Mouse (Mus musculus) embryonic facial prominence, embryonic 13.5 days (tissue): Measurements from ENCODE around the gene Zzz3. TPM values are rescaled to one million over a fixed set of nuclear protein-coding genes. Genes with fewer than 3 reads are reported as not detected.

Experiments used
- ATAC-seq: fragments of 200-750 bp; cut with Nextera tagmentation; 2 replicates; pipeline ENCODE4 v1.8.0; 2017; ENCODE audit warnings: low read depth; ENCODE audit not compliant: insufficient number of reproducible peaks, insufficient read depth, low FRiP score, low TSS enrichment
- H3K27ac ChIP-seq: fragments of 300-500 bp; sonication (generic); 2 replicates; pipeline ENCODE4 v1.5.1; 2015; ENCODE audit warnings: moderate library complexity, mild to moderate bottlenecking, inconsistent platforms
- H3K27me3 ChIP-seq: fragments of 300-500 bp; sonication (generic); 2 replicates; pipeline ENCODE4 v1.6.1; 2015; ENCODE audit warnings: mild to moderate bottlenecking, inconsistent platforms
- H3K36me3 ChIP-seq: fragments of 300-500 bp; sonication (generic); 2 replicates; pipeline ENCODE4 v1.6.1; 2015; ENCODE audit warnings: mild to moderate bottlenecking, inconsistent platforms
- H3K4me1 ChIP-seq: fragments of 300-500 bp; sonication (generic); 2 replicates; pipeline ENCODE4 v1.6.1; 2015; ENCODE audit warnings: inconsistent platforms
- H3K4me2 ChIP-seq: fragments of 300-500 bp; sonication (generic); 2 replicates; pipeline ENCODE4 v1.6.1; 2015; ENCODE audit warnings: moderate library complexity, mild to moderate bottlenecking, inconsistent platforms
- H3K4me3 ChIP-seq: fragments of 300-500 bp; sonication (generic); 2 replicates; pipeline ENCODE4 v1.5.1; 2015; ENCODE audit warnings: mild to moderate bottlenecking, inconsistent platforms
- H3K9ac ChIP-seq: fragments of 300-500 bp; sonication (generic); 2 replicates; pipeline ENCODE4 v1.6.1; 2015; ENCODE audit warnings: mild to moderate bottlenecking, inconsistent platforms
- H3K9me3 ChIP-seq: fragments of 300-500 bp; sonication (generic); 2 replicates; pipeline ENCODE4 v1.6.1; 2016; ENCODE audit warnings: inconsistent platforms
- WGBS: fragments of 180-500 bp; shearing (Covaris S2); methylation state at CpG from one replicate; pipeline ENCODE4 v1.1.7; 2015; ENCODE audit warnings: mixed read lengths; 5-methylcytosine and 5-hydroxymethylcytosine counted together
- polyA plus RNA-seq: library from polyadenylated mRNA; unstranded; fragments of >200 nt; fragmentation: Nextera tagmentation; extraction: Ambion mirVana; gene quantifications from 2 replicates; pipeline ENCODE4 v1.2.1, GENCODE M21; 2015

Zzz3 gene
- polyA plus RNA-seq, 1 experiment from 2014 or later, result 57.8 TPM

DNA sequence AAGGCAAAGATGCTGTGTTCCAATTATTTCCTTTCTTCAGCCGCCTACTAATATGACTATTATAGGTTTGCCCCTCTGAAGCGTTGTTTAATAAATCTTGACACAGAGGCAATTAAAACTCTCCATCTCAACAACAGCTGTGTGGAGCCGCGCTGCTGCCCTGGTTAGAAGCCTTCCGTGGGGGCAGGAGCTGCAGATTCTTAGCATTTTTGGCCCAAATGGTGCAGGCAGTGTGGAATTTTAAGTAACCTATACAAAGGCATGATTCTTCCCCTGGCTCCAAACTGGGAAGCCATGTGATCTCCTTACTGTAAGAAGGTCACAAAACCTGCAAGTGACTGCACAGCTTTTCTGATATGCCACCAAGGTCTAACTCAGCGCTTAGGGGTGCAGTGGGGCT is 88.9 kb downstream of the Zzz3 start:
- H3K4me3 ChIP-seq, result no peak overlapping the region
- no peak overlapping the region for H3K9ac ChIP-seq
- H3K9me3 ChIP-seq, result no peaks in the 10 kb centered on the region
- WGBS, result 39% methylated on average over 6 of the region's 6 CpGs
- H3K4me1 ChIP-seq, result peaks cover 23% of the 10 kb centered on the region
- ATAC-seq, result no peak
- peak overlapping the region; percentile 58 for H3K27ac ChIP-seq
- no peak overlapping the region for H3K4me2 ChIP-seq
- no peaks in the 10 kb centered on the region for H3K27me3 ChIP-seq
- H3K36me3 ChIP-seq, result no peaks in the 10 kb centered on the region

DNA sequence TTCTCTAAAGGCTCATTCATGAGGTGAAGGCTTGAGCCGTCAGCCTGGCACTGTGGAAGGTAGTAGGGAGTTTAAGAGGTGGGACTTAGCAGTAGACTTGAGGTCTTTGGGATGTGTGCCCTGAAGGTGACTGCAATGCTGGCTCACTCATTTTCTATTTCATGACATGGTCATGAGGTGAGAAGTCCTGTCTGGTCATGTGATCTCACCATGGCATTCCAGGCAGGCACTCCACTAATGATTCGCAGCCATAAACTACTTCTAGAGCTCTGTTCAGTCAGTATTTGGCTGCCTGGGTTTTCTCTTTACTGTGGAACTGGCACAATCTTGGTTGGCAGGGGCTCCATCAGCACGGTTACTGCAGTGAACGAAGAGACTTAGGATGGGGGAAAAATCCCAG is 93.7 kb downstream of the Zzz3 start:
- 86% methylated on average over 4 of the region's 4 CpGs for WGBS
- Histone ChIP-seq H3K9ac (no peak overlapping the region), H3K4me3 (no peak overlapping the region), H3K27ac (no peak overlapping the region), H3K4me2 (no peak overlapping the region), H3K9me3 (no peaks in the 10 kb centered on the region), H3K27me3 (no peaks in the 10 kb centered on the region), H3K4me1 (peaks cover 10% of the 10 kb centered on the region), H3K36me3 (no peaks in the 10 kb centered on the region)
- no peak for ATAC-seq

DNA sequence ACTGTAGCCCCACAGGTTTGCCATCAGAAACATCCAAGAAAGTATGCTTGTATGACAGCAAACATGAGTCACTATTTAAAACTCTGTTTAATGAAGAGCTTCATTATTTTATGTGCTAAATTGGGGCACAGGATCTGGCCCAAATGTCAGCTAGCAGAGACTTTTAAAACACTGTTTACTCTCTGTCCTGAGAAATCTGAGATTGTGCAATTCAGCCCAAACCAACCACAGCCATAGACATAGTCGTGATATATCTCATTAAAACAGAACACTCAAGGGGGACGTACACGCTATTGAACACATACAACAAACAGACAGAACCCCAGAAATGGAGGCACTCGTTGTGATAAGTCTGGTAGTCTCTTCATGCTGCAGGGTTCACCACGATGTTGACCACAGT is 95.2 kb downstream of the Zzz3 start:
- no peak for ATAC-seq
- 86% methylated on average over 5 of the region's 5 CpGs for WGBS
- Histone ChIP-seq H3K36me3 (no peaks in the 10 kb centered on the region), H3K4me3 (no peak overlapping the region), H3K27me3 (no peaks in the 10 kb centered on the region), H3K27ac (no peak overlapping the region), H3K9me3 (no peaks in the 10 kb centered on the region), H3K4me1 (no peaks in the 10 kb centered on the region; the same call in 1 of the 2 replicates), H3K9ac (no peak overlapping the region), H3K4me2 (no peak overlapping the region)

DNA sequence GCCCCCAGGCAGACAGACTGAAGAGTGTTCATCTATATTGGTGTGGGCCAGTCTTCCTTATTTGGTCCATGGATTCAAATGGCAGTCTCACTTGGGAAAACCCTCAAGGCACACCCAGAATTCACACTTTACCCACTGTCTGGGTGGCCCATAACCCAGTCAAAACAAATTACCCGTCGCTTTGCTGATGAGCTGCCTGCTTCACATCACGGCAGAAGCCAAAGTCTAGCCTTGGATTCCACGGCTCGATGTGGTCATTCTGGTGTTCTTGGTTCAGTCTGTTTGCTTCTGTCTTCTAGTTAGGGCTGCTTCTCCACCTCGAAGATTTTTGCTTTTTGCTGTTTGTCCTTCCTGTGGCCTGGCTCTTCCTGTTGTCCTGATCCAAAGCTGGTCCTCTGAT is 97.0 kb downstream of the Zzz3 start:
- no peak overlapping the region for H3K9ac ChIP-seq
- no peaks in the 10 kb centered on the region for H3K36me3 ChIP-seq
- no peak overlapping the region for H3K4me2 ChIP-seq
- H3K9me3 ChIP-seq, result no peaks in the 10 kb centered on the region
- no peak overlapping the region for H3K4me3 ChIP-seq
- H3K27ac ChIP-seq, result no peak overlapping the region
- WGBS, result 85% methylated on average over 6 of the region's 6 CpGs
- no peaks in the 10 kb centered on the region for H3K27me3 ChIP-seq
- no peaks in the 10 kb centered on the region; the same call in 1 of the 2 replicates for H3K4me1 ChIP-seq
- ATAC-seq, result no peak

GRCm38 (mm10) chr3:152493813-152494212 is 98.5 kb downstream of the Zzz3 start:
- ATAC-seq, result no peak
- no peak overlapping the region for H3K4me2 ChIP-seq
- 67% methylated on average over 2 of the region's 2 CpGs for WGBS
- no peaks in the 10 kb centered on the region for H3K36me3 ChIP-seq
- no peak overlapping the region for H3K4me3 ChIP-seq
- no peaks in the 10 kb centered on the region for H3K9me3 ChIP-seq
- H3K4me1 ChIP-seq, result no peaks in the 10 kb centered on the region; the same call in 1 of the 2 replicates
- H3K27ac ChIP-seq, result no peak overlapping the region
- no peak overlapping the region for H3K9ac ChIP-seq
- H3K27me3 ChIP-seq, result no peaks in the 10 kb centered on the region

DNA sequence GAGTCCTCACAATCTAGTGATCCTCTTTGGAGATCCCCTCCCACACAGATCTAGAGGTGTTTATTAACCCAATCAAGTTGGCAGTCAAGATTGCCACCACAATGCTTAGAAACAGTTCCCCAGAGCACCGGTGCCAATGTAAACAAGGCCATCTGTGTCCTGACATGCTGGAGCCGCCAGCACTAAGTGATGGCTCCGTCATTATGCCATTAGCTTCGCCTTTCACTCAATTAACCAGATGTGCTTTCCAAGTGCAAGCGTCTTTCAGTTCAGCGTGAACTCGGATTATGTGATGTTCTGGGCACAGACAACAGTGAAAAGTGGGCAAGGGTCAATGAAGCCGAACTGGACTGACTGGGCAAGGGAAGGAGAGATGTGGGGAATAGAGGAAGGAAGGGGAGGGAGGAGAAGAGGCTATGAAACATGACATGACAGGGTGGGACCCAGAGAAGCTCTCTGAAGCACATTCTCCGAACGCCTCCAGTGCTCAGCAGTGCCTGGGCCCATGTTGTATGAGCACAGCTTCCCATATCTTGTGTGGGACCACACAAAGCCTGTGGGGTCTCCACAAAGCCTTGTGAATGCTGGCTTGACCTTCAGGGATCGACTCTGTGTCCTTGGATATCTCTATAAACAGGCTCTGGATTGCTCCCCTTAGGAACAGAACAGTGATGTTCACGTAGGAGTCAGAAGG is 99.5 kb downstream of the Zzz3 start:
- no peaks in the 10 kb centered on the region; the same call in 1 of the 2 replicates for H3K4me1 ChIP-seq
- no peak overlapping the region for H3K4me3 ChIP-seq
- no peak overlapping the region for H3K27ac ChIP-seq
- H3K4me2 ChIP-seq, result no peak overlapping the region
- no peaks in the 10 kb centered on the region for H3K36me3 ChIP-seq
- no peak overlapping the region for H3K9ac ChIP-seq
- no peaks in the 10 kb centered on the region for H3K27me3 ChIP-seq
- H3K9me3 ChIP-seq, result no peaks in the 10 kb centered on the region
- no peak for ATAC-seq
- 58% methylated on average over 12 of the region's 12 CpGs for WGBS

DNA sequence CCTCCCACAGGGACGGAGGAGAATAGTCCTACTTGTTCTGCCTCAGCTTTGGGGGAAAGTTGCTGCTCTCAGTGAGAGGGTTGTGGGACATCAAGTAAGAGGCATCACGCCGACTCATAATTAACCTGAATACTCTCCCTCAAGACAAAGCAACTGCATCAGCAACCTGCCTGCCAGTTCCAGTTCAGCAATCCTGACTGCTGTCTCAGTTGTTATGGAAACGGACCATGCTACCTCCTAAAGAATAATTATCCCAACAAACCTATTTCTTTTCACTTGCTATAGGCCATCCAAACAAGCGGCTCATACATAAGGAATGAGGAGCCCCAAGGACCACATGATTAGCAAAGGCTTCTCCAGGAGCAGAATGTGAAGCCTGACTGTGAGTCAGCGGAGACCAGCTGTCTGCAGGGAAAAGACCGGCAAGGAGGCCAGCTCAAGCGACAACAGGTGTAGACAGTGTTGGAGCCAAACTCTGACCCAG is 100.2 kb downstream of the Zzz3 start:
- Histone ChIP-seq H3K27ac (no peak overlapping the region), H3K9ac (no peak overlapping the region), H3K9me3 (no peaks in the 10 kb centered on the region), H3K27me3 (no peaks in the 10 kb centered on the region), H3K4me2 (no peak overlapping the region), H3K4me1 (no peaks in the 10 kb centered on the region; the same call in 1 of the 2 replicates), H3K36me3 (no peaks in the 10 kb centered on the region), H3K4me3 (no peak overlapping the region)
- 72% methylated on average over 8 of the region's 8 CpGs for WGBS
- ATAC-seq, result no peak

DNA sequence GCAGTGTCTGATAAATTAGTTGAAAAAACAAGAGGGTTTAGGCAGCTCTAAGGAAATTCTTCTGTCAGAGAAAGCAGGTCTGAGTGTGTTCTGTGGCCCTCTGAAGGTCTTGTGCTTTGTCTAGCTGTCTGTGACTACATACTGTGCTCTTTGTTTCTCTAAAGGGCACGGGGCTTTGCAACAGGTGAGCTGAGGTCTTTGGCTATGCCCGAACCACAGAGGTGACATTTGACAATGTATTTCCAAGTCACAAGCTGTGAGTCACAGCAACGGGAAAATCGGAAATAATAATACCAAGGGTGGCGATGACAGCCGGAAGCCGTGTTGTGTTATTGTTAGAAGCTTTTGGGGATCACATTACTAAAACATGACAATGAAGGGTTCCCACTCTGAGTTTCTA is 101.8 kb downstream of the Zzz3 start:
- WGBS, result 68% methylated on average over 7 of the region's 7 CpGs
- H3K27me3 ChIP-seq, result no peaks in the 10 kb centered on the region
- H3K27ac ChIP-seq, result no peak overlapping the region
- H3K4me2 ChIP-seq, result no peak overlapping the region
- no peaks in the 10 kb centered on the region for H3K9me3 ChIP-seq
- no peak overlapping the region for H3K4me3 ChIP-seq
- no peaks in the 10 kb centered on the region for H3K36me3 ChIP-seq
- no peak for ATAC-seq
- H3K9ac ChIP-seq, result no peak overlapping the region
- H3K4me1 ChIP-seq, result no peaks in the 10 kb centered on the region; the same call in 1 of the 2 replicates

- Histone ChIP-seq H3K27ac (no peak overlapping the region), H3K9ac (no peak overlapping the region), H3K36me3 (no peaks in the 10 kb centered on the region), H3K27me3 (no peaks in the 10 kb centered on the region), H3K4me2 (no peak overlapping the region), H3K9me3 (no peaks in the 10 kb centered on the region), H3K4me3 (no peak overlapping the region), H3K4me1 (no peaks in the 10 kb centered on the region; the same call in 1 of the 2 replicates)
- ATAC-seq, result no peak
- 83% methylated on average over 2 of the region's 2 CpGs for WGBS
Measured at GRCm38 (mm10) chr3:152497842-152498241, 102.6 kb downstream of the Zzz3 start.

GRCm38 (mm10) chr3:152498968-152499696 is 103.9 kb downstream of the Zzz3 start:
- H3K4me2 ChIP-seq, result no peak overlapping the region
- H3K4me3 ChIP-seq, result no peak overlapping the region
- 74% methylated on average over 2 of the region's 2 CpGs for WGBS
- no peaks in the 10 kb centered on the region; the same call in 1 of the 2 replicates for H3K4me1 ChIP-seq
- no peak overlapping the region for H3K27ac ChIP-seq
- no peaks in the 10 kb centered on the region for H3K9me3 ChIP-seq
- H3K9ac ChIP-seq, result no peak overlapping the region
- no peaks in the 10 kb centered on the region for H3K36me3 ChIP-seq
- H3K27me3 ChIP-seq, result no peaks in the 10 kb centered on the region
- no peak for ATAC-seq

- no peak overlapping the region for H3K4me2 ChIP-seq
- ATAC-seq, result no peak
- no peak overlapping the region for H3K27ac ChIP-seq
- H3K9me3 ChIP-seq, result no peaks in the 10 kb centered on the region
- no peaks in the 10 kb centered on the region for H3K27me3 ChIP-seq
- H3K36me3 ChIP-seq, result no peaks in the 10 kb centered on the region
- WGBS, result 86% methylated on average over 8 of the region's 8 CpGs
- H3K9ac ChIP-seq, result no peak overlapping the region
- H3K4me1 ChIP-seq, result no peaks in the 10 kb centered on the region
- H3K4me3 ChIP-seq, result no peak overlapping the region
Measured at GRCm38 (mm10) chr3:152507900-152508299, 112.6 kb downstream of the Zzz3 start.

DNA sequence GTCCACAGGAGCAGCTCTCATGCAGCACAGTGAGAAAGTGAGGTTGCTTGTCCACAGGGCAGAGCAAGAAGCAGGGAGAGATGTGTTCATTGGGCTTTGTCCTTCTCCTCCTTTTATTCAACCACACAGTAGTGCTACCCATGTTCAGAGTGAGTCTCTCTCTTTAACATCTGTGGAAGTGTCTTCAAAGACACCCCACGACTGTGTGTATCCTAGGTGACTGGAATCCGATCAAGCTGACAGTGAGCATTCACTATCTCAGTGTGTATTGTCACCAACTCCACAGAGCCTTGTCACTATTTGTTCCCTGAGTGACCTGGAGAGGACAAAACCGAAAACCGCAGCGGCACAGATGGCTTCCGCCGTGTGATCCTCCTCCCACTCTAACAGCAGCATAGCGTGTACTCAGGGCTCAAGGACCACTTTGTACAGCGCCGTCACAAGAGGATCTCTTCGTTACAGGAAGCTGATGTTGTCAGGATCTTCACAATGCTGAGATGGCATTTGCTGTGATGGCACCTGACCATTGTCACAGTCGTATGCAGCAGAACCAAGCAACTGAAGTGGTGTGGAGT is 113.2 kb downstream of the Zzz3 start:
- 87% methylated on average over 12 of the region's 12 CpGs for WGBS
- H3K36me3 ChIP-seq, result no peaks in the 10 kb centered on the region
- no peak overlapping the region for H3K4me3 ChIP-seq
- no peak overlapping the region for H3K4me2 ChIP-seq
- H3K27ac ChIP-seq, result no peak overlapping the region
- no peaks in the 10 kb centered on the region for H3K4me1 ChIP-seq
- H3K27me3 ChIP-seq, result no peaks in the 10 kb centered on the region
- H3K9ac ChIP-seq, result no peak overlapping the region
- ATAC-seq, result no peak
- H3K9me3 ChIP-seq, result no peaks in the 10 kb centered on the region
